27 mouse cellular contexts compared by ENCODE assay signal in genomic region chr5:123362911-123363310, GRCm38 (mm10). TPM values are rescaled to one million over a fixed set of nuclear protein-coding genes. Genes with fewer than 3 reads are reported as not detected.
DNase-seq lines count a peak whose midpoint lies in the region; ATAC-seq and TF ChIP-seq lines count a peak whose summit lies in the region.
"Had no signal": no experiment of that assay in that cellular context is flagged by ENCODE, and none has a peak within 500 bp of the region (broad histone marks: within the 10 kb centered on the region; RNA-seq: fewer than 3 reads in every experiment).

No protein-coding gene starts in this region.

- no peaks in the 10 kb centered on the region for H3K27me3 ChIP-seq in heart, postnatal 0 days (ENCODE audit: control insufficient read depth, insufficient read depth, low read length)
- no peaks in the 10 kb centered on the region for H3K27me3 ChIP-seq in kidney, postnatal 0 days (ENCODE audit: insufficient read depth, low read length)
- H3K27me3 ChIP-seq in kidney, embryonic 15.5 days = no peaks in the 10 kb centered on the region
- H3K27me3 ChIP-seq in lung, postnatal 0 days (replicated peaks; ENCODE audit: insufficient read depth, low read length) = no peaks in the 10 kb centered on the region
- H3K27me3 ChIP-seq: CH12.LX; heart, embryonic 15.5 days; intestine, embryonic 15.5 days; midbrain, embryonic 15.5 days; neural tube, embryonic 15.5 days had no signal

- TF ChIP-seq EP300 in heart, postnatal 0 days (IDR thresholded peaks at IDR 0.05; ENCODE audit: low read depth) = no peak
- TF ChIP-seq EP300 in lung, postnatal 0 days (IDR thresholded peaks at IDR 0.05) = no peak

- peaks cover 18% of the 10 kb centered on the region for H3K4me1 ChIP-seq in heart, postnatal 0 days (ENCODE audit: control insufficient read depth, insufficient read depth)
- H3K4me1 ChIP-seq in kidney, postnatal 0 days (replicated peaks; ENCODE audit: insufficient read depth, low read length) = peaks cover 11% of the 10 kb centered on the region
- peaks cover 19% of the 10 kb centered on the region for H3K4me1 ChIP-seq in kidney, embryonic 15.5 days
- peaks cover 7% of the 10 kb centered on the region; the same call in 1 of the 2 replicates for H3K4me1 ChIP-seq in lung, postnatal 0 days (ENCODE audit: insufficient read depth, low read depth, low read length)
- H3K4me1 ChIP-seq: hindbrain, embryonic 10.5 days; intestine, embryonic 15.5 days; midbrain, embryonic 15.5 days; neural tube, embryonic 15.5 days had no signal

- intact Hi-C loops in heart, postnatal 36 days (cut with DNase I) = no loop called here

- ATAC-seq in heart, postnatal 0 days (ENCODE audit: insufficient read depth, low read depth) = no peak
- ATAC-seq in kidney, postnatal 0 days (replicated peaks; ENCODE audit: low FRiP score, low read depth) = no peak
- ATAC-seq in kidney, embryonic 15.5 days (replicated peaks; ENCODE audit: low FRiP score) = no peak
- no peak for ATAC-seq in lung, postnatal 0 days
- ATAC-seq: activated CD4-positive, CD25-positive, alpha-beta regulatory T cell, adult 4 months; forebrain, embryonic 16.5 days; hindbrain, embryonic 16.5 days; intestine, embryonic 15.5 days; midbrain, embryonic 15.5 days had no signal

- 70% methylated on average over 4 of the region's 4 CpGs for WGBS in heart, postnatal 0 days
- 87% methylated on average over 4 of the region's 4 CpGs for WGBS in kidney, postnatal 0 days
- 86% methylated on average over 4 of the region's 4 CpGs for WGBS in kidney, embryonic 15.5 days
- 77% methylated on average over 4 of the region's 4 CpGs for WGBS in lung, postnatal 0 days

- peak; percentile 30 for DNase-seq in adrenal gland, adult 2 months
- DNase-seq in adrenal gland, postnatal 10 days = no peak
- DNase-seq in heart, postnatal 0 days (ENCODE audit: low spot score) = peak; percentile 35
- DNase-seq in heart, postnatal 36 days = no peak
- no peak for DNase-seq in kidney, postnatal 0 days (ENCODE audit: low spot score)
- DNase-seq in lung, postnatal 0 days (ENCODE audit: low spot score) = no peak
- no peak for DNase-seq in lung, postnatal 4 days
- DNase-seq: adrenal gland, adult 8-10 months; cerebellum, adult 18-20 months; cerebellum, postnatal 14 days; kidney, postnatal 10 days; retina, postnatal 1 day; right cerebral cortex, postnatal 14 days; thymus, adult 18-20 months; thymus, postnatal 25 days had no signal

- H3K9ac ChIP-seq in heart, postnatal 0 days (replicated peaks; ENCODE audit: low read depth, low read length) = no peak overlapping the region
- no peak overlapping the region for H3K9ac ChIP-seq in kidney, postnatal 0 days (ENCODE audit: low read depth, low read length)
- H3K9ac ChIP-seq in kidney, embryonic 15.5 days = no peak overlapping the region
- no peak overlapping the region for H3K9ac ChIP-seq in lung, postnatal 0 days (replicated peaks; ENCODE audit: low read depth)
- H3K9ac ChIP-seq: heart, embryonic 15.5 days; intestine, embryonic 15.5 days; midbrain, embryonic 15.5 days; neural tube, embryonic 15.5 days had no signal

- H3K4me2 ChIP-seq in heart, postnatal 0 days (ENCODE audit: low read depth, low read length) = no peak overlapping the region
- no peak overlapping the region for H3K4me2 ChIP-seq in kidney, postnatal 0 days (ENCODE audit: low read length)
- H3K4me2 ChIP-seq in kidney, embryonic 15.5 days = no peak overlapping the region
- no peak overlapping the region for H3K4me2 ChIP-seq in lung, postnatal 0 days (replicated peaks; ENCODE audit: low read depth, low read length)
- H3K4me2 ChIP-seq: heart, embryonic 15.5 days; intestine, embryonic 15.5 days; midbrain, embryonic 15.5 days; neural tube, embryonic 15.5 days had no signal

- no peaks in the 10 kb centered on the region for H3K9me3 ChIP-seq in heart, postnatal 0 days (replicated peaks; ENCODE audit: control insufficient read depth, low read length)
- no peaks in the 10 kb centered on the region for H3K9me3 ChIP-seq in kidney, postnatal 0 days (replicated peaks; ENCODE audit: low read length)
- H3K9me3 ChIP-seq in kidney, embryonic 15.5 days (replicated peaks) = no peaks in the 10 kb centered on the region
- H3K9me3 ChIP-seq in lung, postnatal 0 days (ENCODE audit: low read length) = no peaks in the 10 kb centered on the region
- H3K9me3 ChIP-seq: heart, embryonic 10.5 days; heart, embryonic 15.5 days; hindbrain, embryonic 10.5 days; intestine, embryonic 15.5 days; midbrain, embryonic 15.5 days; neural tube, embryonic 15.5 days had no signal

- H3K36me3 ChIP-seq in heart, postnatal 0 days (replicated peaks; ENCODE audit: control insufficient read depth, insufficient read depth, low read length) = peaks cover 58% of the 10 kb centered on the region
- H3K36me3 ChIP-seq in kidney, postnatal 0 days (ENCODE audit: insufficient read depth, low read length) = peaks cover 52% of the 10 kb centered on the region
- H3K36me3 ChIP-seq in kidney, embryonic 15.5 days = peaks cover 89% of the 10 kb centered on the region
- H3K36me3 ChIP-seq in lung, postnatal 0 days (ENCODE audit: insufficient read depth, low read length) = peaks cover 10% of the 10 kb centered on the region; the same call in 1 of the 2 replicates

- peak; percentile 8; the same call in 1 of the 2 replicates for TF ChIP-seq CTCF in heart, postnatal 0 days (IDR thresholded peaks at IDR 0.05; ENCODE audit: low read depth)
- peak; percentile 14; the same call in 1 of the 2 replicates for TF ChIP-seq CTCF in kidney, postnatal 0 days (IDR thresholded peaks at IDR 0.05; ENCODE audit: low read depth)
- peak; percentile 42 for TF ChIP-seq CTCF in lung, postnatal 0 days (IDR thresholded peaks at IDR 0.05)

- H3K4me3 ChIP-seq in heart, postnatal 0 days (ENCODE audit: low read depth, low read length) = no peak overlapping the region
- H3K4me3 ChIP-seq in kidney, postnatal 0 days (replicated peaks; ENCODE audit: low read depth, low read length) = no peak overlapping the region
- H3K4me3 ChIP-seq in kidney, embryonic 15.5 days (replicated peaks) = no peak overlapping the region
- H3K4me3 ChIP-seq in lung, postnatal 0 days (ENCODE audit: low read depth, low read length) = no peak overlapping the region
- H3K4me3 ChIP-seq: erythroblast, embryonic 14.5 days; heart, embryonic 10.5 days; heart, embryonic 15.5 days; hindbrain, embryonic 10.5 days; intestine, embryonic 15.5 days; midbrain, embryonic 15.5 days; neural tube, embryonic 15.5 days had no signal

- no peak overlapping the region for H3K27ac ChIP-seq in heart, postnatal 0 days (ENCODE audit: low read depth)
- 0 out of 2 replicates have a peak overlapping the region, but pooled peaks have one; percentile 8 for H3K27ac ChIP-seq in kidney, postnatal 0 days
- no peak overlapping the region for H3K27ac ChIP-seq in kidney, embryonic 15.5 days
- 0 out of 2 replicates have a peak overlapping the region, but pooled peaks have one; percentile 87 for H3K27ac ChIP-seq in lung, postnatal 0 days (ENCODE audit: low read length)
- H3K27ac ChIP-seq: hindbrain, embryonic 10.5 days; intestine, embryonic 15.5 days; midbrain, embryonic 15.5 days; neural tube, embryonic 15.5 days had no signal

RNA-seq across cellular contexts. Expression of gene Bcl7a, which starts 19.3 kb away (rescaled TPM):
- 10 to 100 TPM in 1 of 2 experiments, 1 to 10 TPM in 1; 6.1 to 11.2 TPM for total RNA-seq in adrenal gland, adult 2 months (2021)
- 5.2 and 6.1 TPM in 2 replicates for polyA plus RNA-seq in adrenal gland, adult 2 months (2012; rRNA removed)
- 10 to 100 TPM; 14.1 to 20.6 TPM for total RNA-seq in adrenal gland, postnatal 10 days (2021)
- total RNA-seq in heart, postnatal 0 days (2014; rRNA removed; ENCODE audit: low replicate concordance) = 10.2 and 11.2 TPM in 2 replicates
- polyA plus RNA-seq in heart, postnatal 0 days (2015; fragmentation: Nextera tagmentation; extraction: Ambion mirVana) = 6.6 TPM in 2 replicates
- 10 to 100 TPM in 1 of 2 experiments, 1 to 10 TPM in 1; 7.1 to 12.3 TPM for total RNA-seq in heart, postnatal 36 days (2021)
- 27.4 and 29.9 TPM in 2 replicates for polyA plus RNA-seq in kidney, postnatal 0 days (2015; fragmentation: Nextera tagmentation; extraction: Ambion mirVana)
- 41.7 and 42.5 TPM in 2 replicates for polyA plus RNA-seq in kidney, embryonic 15.5 days (2015; fragmentation: Nextera tagmentation; extraction: Ambion mirVana)
- polyA plus RNA-seq in lung, postnatal 0 days (2015; fragmentation: Nextera tagmentation; extraction: Ambion mirVana) = 7.7 and 7.9 TPM in 2 replicates

RNA-seq across cellular contexts. Expression of gene Mlxip, which starts 31.7 kb away (rescaled TPM):
- total RNA-seq in adrenal gland, adult 2 months (2021) = 10 to 100 TPM; 15.2 to 27.4 TPM
- 45.5 TPM in 2 replicates for polyA plus RNA-seq in adrenal gland, adult 2 months (2012; rRNA removed)
- 10 to 100 TPM; 24.4 to 27.8 TPM for total RNA-seq in adrenal gland, postnatal 10 days (2021)
- total RNA-seq in heart, postnatal 0 days (2014; rRNA removed; ENCODE audit: low replicate concordance) = 12.0 and 13.4 TPM in 2 replicates
- 5.9 and 7.3 TPM in 2 replicates for polyA plus RNA-seq in heart, postnatal 0 days (2015; fragmentation: Nextera tagmentation; extraction: Ambion mirVana)
- 10 to 100 TPM; 30.4 to 31.8 TPM for total RNA-seq in heart, postnatal 36 days (2021)
- polyA plus RNA-seq in kidney, postnatal 0 days (2015; fragmentation: Nextera tagmentation; extraction: Ambion mirVana) = 13.8 and 14.9 TPM in 2 replicates
- 18.5 and 18.7 TPM in 2 replicates for polyA plus RNA-seq in kidney, embryonic 15.5 days (2015; fragmentation: Nextera tagmentation; extraction: Ambion mirVana)
- polyA plus RNA-seq in lung, postnatal 0 days (2015; fragmentation: Nextera tagmentation; extraction: Ambion mirVana) = 11.2 and 11.5 TPM in 2 replicates

Comparison
In these comparisons a context has a peak if more than half of its experiments do, and no peak if none do; other contexts are left out.
1. DNase-seq: peak in adrenal gland, adult 2 months (single experiment) and heart, postnatal 0 days (single experiment); none in adrenal gland, postnatal 10 days (single experiment), heart, postnatal 36 days (0 of 2), kidney, postnatal 0 days (single experiment), lung, postnatal 0 days (single experiment) and lung, postnatal 4 days (0 of 2).
2. H3K27ac ChIP-seq: peak in kidney, postnatal 0 days (single experiment) and lung, postnatal 0 days (single experiment); none in heart, postnatal 0 days (single experiment) and kidney, embryonic 15.5 days (single experiment).
3. Peak in every context shown above with its lines, with median percentiles within 50 percentile points of each other: CTCF ChIP-seq.